Mouse (Mus musculus) limb, embryonic 13.5 days (tissue): ENCODE data around the gene Cdc42ep1. TPM values are rescaled to one million over a fixed set of nuclear protein-coding genes. Genes with fewer than 3 reads are reported as not detected.
"Not testable (repeated sequence)": the region's sequence is repeated elsewhere in the genome, so short reads cannot be mapped to it uniquely, and the experiment has no call there.

Source experiments
- ATAC-seq: fragments of 200-750 bp; cut with Nextera tagmentation; 2 replicates; pipeline ENCODE4 v1.8.0; 2017; ENCODE audit warnings: low read depth, moderate number of reproducible peaks, moderate TSS enrichment; ENCODE audit not compliant: low FRiP score
- H3K27ac ChIP-seq: fragments of 300-500 bp; sonication (generic); 2 replicates; pipeline ENCODE4 v1.5.1; 2015; ENCODE audit warnings: inconsistent platforms, mild to moderate bottlenecking, moderate library complexity
- H3K27me3 ChIP-seq: fragments of 300-500 bp; sonication (generic); 2 replicates; pipeline ENCODE4 v1.6.1; 2015; ENCODE audit warnings: mild to moderate bottlenecking, inconsistent platforms
- H3K36me3 ChIP-seq: fragments of 300-500 bp; sonication (generic); 2 replicates; pipeline ENCODE4 v1.6.1; 2015; ENCODE audit warnings: inconsistent platforms, mild to moderate bottlenecking, moderate library complexity
- H3K4me1 ChIP-seq: fragments of 300-500 bp; sonication (generic); 2 replicates; pipeline ENCODE4 v1.6.1; 2015; ENCODE audit warnings: inconsistent platforms
- H3K4me2 ChIP-seq: fragments of 300-500 bp; sonication (generic); replicated peaks from 2 replicates; pipeline ENCODE4 v1.6.1; 2015; ENCODE audit warnings: inconsistent platforms, mild to moderate bottlenecking, moderate library complexity
- H3K4me3 ChIP-seq: fragments of 300-500 bp; sonication (generic); 2 replicates; pipeline ENCODE4 v1.5.1; 2015; ENCODE audit warnings: moderate library complexity, mild to moderate bottlenecking, inconsistent platforms
- H3K9ac ChIP-seq: fragments of 300-500 bp; sonication (generic); 2 replicates; pipeline ENCODE4 v1.6.1; 2015; ENCODE audit warnings: mild to moderate bottlenecking, inconsistent platforms
- H3K9me3 ChIP-seq: fragments of 300-500 bp; sonication (generic); 2 replicates; pipeline ENCODE4 v1.6.1; 2016; ENCODE audit warnings: inconsistent platforms
- WGBS: fragments of 180-500 bp; shearing (Covaris S2); methylation state at CpG from one replicate; pipeline ENCODE4 v1.1.7; 2015; 5-methylcytosine and 5-hydroxymethylcytosine counted together
- polyA plus RNA-seq: library from polyadenylated mRNA; unstranded; fragments of >200 nt; fragmentation: Nextera tagmentation; extraction: Ambion mirVana; gene quantifications from 2 replicates; pipeline ENCODE4 v1.2.1, GENCODE M21; 2015

The Cdc42ep1 gene
- polyA plus RNA-seq, 1 experiment from 2014 or later: 19.1 TPM

DNA sequence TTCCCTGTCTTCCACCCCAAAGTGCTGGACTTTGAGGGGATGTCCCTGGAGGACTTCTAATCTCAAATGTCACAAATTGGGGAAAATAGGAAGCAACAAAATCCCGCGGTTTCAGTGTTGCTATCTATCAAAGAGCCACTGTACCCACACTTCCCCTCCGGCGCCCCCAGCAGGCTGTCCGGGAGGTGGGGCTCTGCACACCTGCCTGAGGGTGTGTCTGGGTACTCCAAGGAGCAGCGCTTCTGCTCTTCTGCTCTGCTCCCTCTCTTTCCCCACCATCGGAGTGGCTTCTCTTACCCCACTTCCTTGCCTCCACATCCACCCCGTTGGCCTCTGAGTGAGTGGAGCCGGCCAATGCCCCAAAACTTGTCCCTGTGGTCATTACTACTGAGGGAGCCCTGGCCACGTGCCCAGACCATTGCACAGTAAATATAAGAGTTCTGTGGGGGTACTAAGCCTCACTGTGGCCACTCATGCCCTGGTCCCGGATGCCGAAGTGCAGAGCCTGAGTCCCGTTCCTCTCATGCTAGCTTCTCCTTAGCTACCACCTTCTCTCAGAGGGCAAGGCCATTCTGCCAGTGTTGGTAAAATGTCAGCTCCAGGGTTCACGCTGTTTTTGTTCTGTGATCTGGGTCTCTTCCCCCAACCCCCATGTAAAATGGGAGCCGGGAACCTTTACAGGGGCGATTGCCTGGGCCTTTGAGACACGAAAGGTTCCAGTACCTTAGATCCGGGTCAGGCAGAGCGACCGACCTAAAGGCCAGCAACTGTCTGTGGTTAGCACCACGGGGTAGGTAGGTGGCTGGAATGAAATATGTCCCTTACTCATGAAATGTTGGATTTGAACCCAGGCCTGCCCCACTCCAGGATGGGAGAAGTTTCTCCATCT lies 1.4 kb downstream of the Cdc42ep1 start:
- WGBS: 39% methylated on average over 21 of the region's 21 CpGs
- 0 out of 2 replicates have a peak overlapping the region, but pooled peaks have one; percentile 58 for H3K27ac ChIP-seq
- H3K9ac ChIP-seq: 0 out of 2 replicates have a peak overlapping the region, but pooled peaks have one; percentile 35
- H3K4me3 ChIP-seq: peak overlapping the region; percentile 61
- no peaks in the 10 kb centered on the region for H3K9me3 ChIP-seq
- H3K4me2 ChIP-seq: peak overlapping the region; percentile 86
- ATAC-seq: no peak
- peaks cover 7% of the 10 kb centered on the region; the same call in 1 of the 2 replicates for H3K36me3 ChIP-seq
- H3K27me3 ChIP-seq: peaks cover 38% of the 10 kb centered on the region
- H3K4me1 ChIP-seq: peaks cover 63% of the 10 kb centered on the region

DNA sequence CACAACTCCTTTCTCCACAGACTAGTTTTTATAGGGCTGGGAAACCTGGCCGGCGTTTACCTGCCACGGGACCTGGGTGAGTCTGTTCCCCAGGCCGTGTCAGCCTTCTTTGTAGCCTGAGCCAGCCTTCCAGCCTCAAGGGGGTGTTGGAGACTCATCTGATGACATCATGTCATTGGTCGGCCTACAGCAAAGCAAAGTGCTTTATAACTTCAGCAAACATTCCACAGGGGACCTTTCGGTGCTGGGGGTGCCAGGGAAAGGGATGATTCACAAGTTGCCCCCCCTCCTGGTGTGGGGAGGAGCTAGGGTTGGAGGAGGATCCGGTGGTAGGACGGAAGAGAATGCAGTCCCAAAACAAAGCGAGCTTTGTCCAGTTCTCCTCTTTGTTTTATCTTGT lies 2.4 kb downstream of the Cdc42ep1 start:
- 37% methylated on average over 9 of the region's 9 CpGs for WGBS
- Histone ChIP-seq H3K4me3 (0 out of 2 replicates have a peak overlapping the region, but pooled peaks have one; percentile 61), H3K27me3 (peaks cover 38% of the 10 kb centered on the region), H3K4me2 (peak overlapping the region; percentile 86), H3K36me3 (peaks cover 12% of the 10 kb centered on the region; the same call in 1 of the 2 replicates), H3K9ac (no peak overlapping the region), H3K27ac (no peak overlapping the region), H3K4me1 (peaks cover 55% of the 10 kb centered on the region), H3K9me3 (no peaks in the 10 kb centered on the region)
- no peak for ATAC-seq

DNA sequence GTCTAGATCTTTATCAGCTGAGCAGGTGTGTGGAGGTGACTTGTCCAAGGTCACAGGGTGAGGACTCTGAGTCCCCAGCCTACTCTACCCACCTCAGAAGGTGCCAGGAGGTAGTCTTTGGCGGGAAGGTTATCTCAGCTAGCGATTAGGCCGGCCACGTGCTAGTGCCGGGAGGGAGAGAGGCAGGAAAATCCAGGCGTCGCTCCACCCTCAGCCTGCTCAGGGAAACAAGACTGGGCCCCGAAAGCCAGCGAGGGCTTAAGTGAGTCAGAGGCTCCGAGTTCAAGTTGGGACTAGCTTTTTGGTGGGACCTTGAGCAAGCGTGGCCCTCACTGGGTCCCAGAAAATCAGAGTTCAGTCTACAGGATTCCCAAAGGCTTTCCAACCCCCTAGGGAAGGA lies 2.9 kb downstream of the Cdc42ep1 start:
- no peak overlapping the region for H3K4me3 ChIP-seq
- H3K27me3 ChIP-seq: peaks cover 38% of the 10 kb centered on the region
- ATAC-seq: no peak
- no peaks in the 10 kb centered on the region for H3K9me3 ChIP-seq
- no peak overlapping the region; the same call in 1 of the 2 replicates for H3K9ac ChIP-seq
- no peak overlapping the region for H3K27ac ChIP-seq
- WGBS: 73% methylated on average over 11 of the region's 11 CpGs
- peak overlapping the region; percentile 21; the same call in 1 of the 2 replicates for H3K4me2 ChIP-seq
- peaks cover 50% of the 10 kb centered on the region for H3K4me1 ChIP-seq
- peaks cover 12% of the 10 kb centered on the region; the same call in 1 of the 2 replicates for H3K36me3 ChIP-seq

- peaks cover 44% of the 10 kb centered on the region for H3K4me1 ChIP-seq
- no peak overlapping the region for H3K9ac ChIP-seq
- WGBS: 82% methylated on average over 8 of the region's 8 CpGs
- no peak for ATAC-seq
- H3K4me2 ChIP-seq: peak overlapping the region; percentile 21; the same call in 1 of the 2 replicates
- peaks cover 12% of the 10 kb centered on the region; the same call in 1 of the 2 replicates for H3K36me3 ChIP-seq
- H3K27ac ChIP-seq: no peak overlapping the region
- peaks cover 37% of the 10 kb centered on the region for H3K27me3 ChIP-seq
- no peaks in the 10 kb centered on the region for H3K9me3 ChIP-seq
- H3K4me3 ChIP-seq: no peak overlapping the region
Measured at GRCm38 (mm10) chr15:78845867-78846266, 3.4 kb downstream of the Cdc42ep1 start.

DNA sequence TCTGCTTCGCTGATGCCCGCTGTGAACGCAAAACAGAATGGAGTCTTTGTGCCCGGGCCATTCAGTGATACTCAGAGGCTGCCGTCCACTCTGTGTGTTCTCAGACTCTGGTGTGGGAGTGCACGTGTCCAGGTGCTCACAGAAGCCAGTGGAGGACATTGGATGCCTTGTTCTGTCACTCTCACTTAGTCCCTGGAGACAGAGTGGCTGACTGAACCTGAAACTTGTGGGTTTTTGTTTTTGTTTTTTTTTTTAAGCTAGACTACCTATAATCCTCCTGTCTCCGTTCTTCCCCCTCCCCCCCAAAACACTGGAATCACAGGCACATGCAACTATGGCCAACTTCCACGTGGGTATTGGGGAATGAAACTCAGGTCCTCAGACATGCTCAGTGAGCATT lies 3.9 kb downstream of the Cdc42ep1 start:
- 78% methylated on average over 8 of the region's 8 CpGs for WGBS
- Histone ChIP-seq H3K4me3 (no peak overlapping the region), H3K36me3 (peaks cover 12% of the 10 kb centered on the region; the same call in 1 of the 2 replicates), H3K27me3 (peaks cover 36% of the 10 kb centered on the region), H3K4me2 (no peak overlapping the region), H3K9me3 (no peaks in the 10 kb centered on the region), H3K4me1 (peaks cover 40% of the 10 kb centered on the region), H3K27ac (no peak overlapping the region), H3K9ac (no peak overlapping the region)
- no peak for ATAC-seq

DNA sequence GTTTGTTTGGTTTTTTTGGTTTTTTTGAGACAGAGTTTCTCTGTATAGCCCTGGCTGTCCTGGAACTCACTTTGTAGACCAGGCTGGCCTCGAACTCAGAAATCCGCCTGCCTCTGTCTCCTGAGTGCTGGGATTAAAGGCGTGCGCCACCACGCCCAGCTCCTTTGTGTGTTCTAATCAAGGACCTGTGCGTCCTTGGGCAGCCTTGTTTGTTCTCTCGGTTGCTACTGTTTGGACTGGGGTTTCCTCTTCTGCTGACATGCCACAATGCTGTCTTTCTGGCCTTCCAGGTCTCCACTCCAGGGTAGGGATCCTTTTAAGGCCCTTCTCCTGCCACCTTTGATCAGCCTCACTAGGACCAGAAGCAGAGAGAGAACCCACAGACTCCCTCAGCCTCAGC lies 4.4 kb downstream of the Cdc42ep1 start:
- 88% methylated on average over 7 of the region's 7 CpGs for WGBS
- Histone ChIP-seq H3K27me3 (peaks cover 33% of the 10 kb centered on the region), H3K36me3 (peaks cover 12% of the 10 kb centered on the region; the same call in 1 of the 2 replicates), H3K4me1 (peaks cover 35% of the 10 kb centered on the region)
- not testable (repeated sequence) for H3K4me3 ChIP-seq, ATAC-seq, H3K9me3 ChIP-seq, H3K4me2 ChIP-seq, H3K27ac ChIP-seq, H3K9ac ChIP-seq

DNA sequence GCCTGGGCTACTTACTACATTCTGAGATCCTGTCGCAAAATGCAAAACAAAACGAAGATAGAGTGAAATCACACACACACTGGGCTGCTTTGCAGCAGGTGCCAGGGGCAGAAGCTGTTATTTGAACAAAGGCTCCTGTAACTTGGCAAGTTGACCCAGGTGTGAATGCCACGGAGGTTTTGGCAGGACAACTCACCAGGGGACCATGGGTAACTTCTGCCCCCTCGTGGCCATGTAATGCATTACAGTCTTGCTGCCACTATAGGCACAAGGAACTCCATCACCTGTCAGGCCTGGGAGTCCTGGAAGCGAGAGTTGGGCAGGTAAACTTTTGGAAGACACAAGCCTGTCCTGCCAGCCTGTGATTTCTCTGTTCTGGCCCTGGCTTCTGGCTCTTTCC lies 6.0 kb downstream of the Cdc42ep1 start:
- no peak overlapping the region for H3K4me2 ChIP-seq
- peaks cover 12% of the 10 kb centered on the region; the same call in 1 of the 2 replicates for H3K36me3 ChIP-seq
- no peak for ATAC-seq
- H3K4me3 ChIP-seq: no peak overlapping the region
- H3K27me3 ChIP-seq: peaks cover 20% of the 10 kb centered on the region
- H3K9ac ChIP-seq: no peak overlapping the region
- no peak overlapping the region for H3K27ac ChIP-seq
- no peaks in the 10 kb centered on the region for H3K9me3 ChIP-seq
- WGBS: 25% methylated on average over 5 of the region's 5 CpGs
- H3K4me1 ChIP-seq: peaks cover 22% of the 10 kb centered on the region

DNA sequence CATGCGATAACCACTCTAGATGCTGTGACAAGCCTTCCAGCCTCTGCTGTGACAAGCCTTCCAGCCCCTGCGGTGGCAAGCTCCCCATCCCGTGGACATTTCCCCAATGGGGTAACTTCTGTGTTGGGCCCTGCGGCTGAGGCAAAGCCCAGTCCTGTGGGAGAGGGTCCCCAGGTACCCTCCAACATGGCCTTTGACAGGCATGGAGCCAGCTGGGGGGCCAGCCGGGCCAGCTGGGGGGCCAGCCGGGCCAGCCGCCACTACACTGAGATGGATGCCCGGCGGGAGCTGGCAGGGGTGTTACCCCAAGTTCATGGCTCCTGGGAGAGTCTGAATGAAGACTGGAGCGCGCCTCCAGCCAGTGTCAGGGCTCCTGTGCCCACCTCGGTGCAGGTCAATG lies 7.1 kb downstream of the Cdc42ep1 start:
- H3K9me3 ChIP-seq: no peaks in the 10 kb centered on the region
- H3K27me3 ChIP-seq: peaks cover 10% of the 10 kb centered on the region
- no peak overlapping the region for H3K27ac ChIP-seq
- no peak for ATAC-seq
- peaks cover 12% of the 10 kb centered on the region; the same call in 1 of the 2 replicates for H3K36me3 ChIP-seq
- no peak overlapping the region for H3K9ac ChIP-seq
- 84% methylated on average over 12 of the region's 12 CpGs for WGBS
- no peak overlapping the region for H3K4me2 ChIP-seq
- H3K4me1 ChIP-seq: peaks cover 13% of the 10 kb centered on the region
- no peak overlapping the region for H3K4me3 ChIP-seq

DNA sequence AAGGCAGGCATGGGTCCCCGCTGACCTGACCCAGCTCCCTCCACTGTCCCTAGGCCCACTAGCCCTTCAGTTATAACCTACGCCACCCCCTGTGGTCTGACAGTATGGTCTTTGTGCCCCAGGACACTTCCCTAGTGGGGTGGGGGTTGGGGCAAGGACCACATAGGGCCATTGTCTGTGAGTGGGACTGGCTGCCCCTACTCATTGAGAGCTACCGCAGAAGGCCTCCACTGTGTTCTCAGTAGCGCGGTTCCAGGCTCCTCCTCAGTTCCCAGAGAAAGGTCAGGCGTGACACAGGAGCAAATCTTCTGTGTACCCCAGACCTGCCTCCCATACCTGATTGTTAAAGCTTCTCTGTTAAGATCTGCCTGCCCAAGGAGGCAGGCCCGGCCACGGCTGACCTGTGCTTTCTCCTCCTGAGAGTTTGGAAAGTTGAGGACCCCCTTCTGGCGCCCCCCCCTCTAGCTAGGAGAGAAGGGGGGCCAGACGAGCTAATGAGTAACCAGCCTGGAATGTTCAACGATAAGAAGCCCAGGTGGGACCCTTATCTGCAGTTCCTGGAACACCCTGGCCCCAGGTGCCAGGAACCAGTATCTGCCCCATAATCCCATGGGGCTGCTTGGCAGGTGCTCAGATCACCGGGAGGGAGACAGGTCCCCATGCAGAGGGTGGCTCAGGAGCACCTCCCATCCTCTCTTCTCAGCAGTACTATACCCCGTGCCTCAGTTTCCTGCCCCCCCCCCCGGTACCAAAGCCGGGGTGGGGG lies 7.8 kb downstream of the Cdc42ep1 start:
- no peak overlapping the region for H3K4me2 ChIP-seq
- ATAC-seq: no peak
- WGBS: 74% methylated on average over 15 of the region's 15 CpGs

GRCm38 (mm10) chr15:78850944-78851343 lies 8.5 kb downstream of the Cdc42ep1 start:
- Histone ChIP-seq H3K4me1 (no peaks in the 10 kb centered on the region; the same call in 1 of the 2 replicates), H3K27ac (no peak overlapping the region), H3K4me2 (no peak overlapping the region), H3K36me3 (peaks cover 12% of the 10 kb centered on the region; the same call in 1 of the 2 replicates), H3K27me3 (peaks cover 6% of the 10 kb centered on the region), H3K9me3 (no peaks in the 10 kb centered on the region), H3K4me3 (no peak overlapping the region), H3K9ac (no peak overlapping the region)
- WGBS: 64% methylated on average over 6 of the region's 6 CpGs
- ATAC-seq: no peak

More for the DNA sequence above, 7.8 kb downstream of the Cdc42ep1 start:
- Histone ChIP-seq H3K4me3 (no peak overlapping the region), H3K27ac (no peak overlapping the region), H3K36me3 (peaks cover 12% of the 10 kb centered on the region; the same call in 1 of the 2 replicates), H3K27me3 (peaks cover 6% of the 10 kb centered on the region), H3K9me3 (no peaks in the 10 kb centered on the region), H3K9ac (no peak overlapping the region), H3K4me1 (peaks cover 7% of the 10 kb centered on the region; the same call in 1 of the 2 replicates)

DNA sequence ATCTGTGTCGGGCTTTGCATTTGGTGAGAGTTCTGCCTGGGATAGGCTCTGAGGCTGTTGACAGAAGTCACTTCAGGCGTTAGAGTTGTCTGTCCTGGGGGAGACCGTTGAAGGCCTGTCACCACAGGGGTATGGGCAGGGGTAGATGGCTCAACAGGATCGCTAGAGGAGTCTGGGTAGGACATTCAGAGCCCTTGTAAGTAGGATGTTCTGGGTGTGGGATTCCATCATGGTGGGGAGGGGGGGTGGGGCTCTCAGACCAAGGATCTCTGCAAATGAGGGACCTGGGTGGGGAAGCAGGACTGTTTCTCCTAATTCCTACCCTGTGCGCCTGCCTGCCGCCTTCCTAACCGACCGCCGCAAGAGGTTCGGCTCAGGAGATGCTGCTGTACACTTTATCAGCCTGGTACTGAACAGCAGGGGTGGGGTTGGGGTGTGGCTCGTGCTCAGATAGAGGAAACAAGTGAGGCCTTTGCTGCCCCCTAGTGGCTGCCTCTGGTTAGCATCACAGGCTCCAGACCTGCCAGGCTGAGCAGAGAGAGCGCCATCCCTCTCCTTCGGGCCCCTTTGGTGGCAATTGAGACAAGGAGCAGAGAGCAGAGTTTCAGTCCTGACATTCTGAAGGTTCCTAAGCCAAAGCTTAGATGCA lies 9.2 kb downstream of the Cdc42ep1 start:
- WGBS: 13% methylated on average over 13 of the region's 13 CpGs
- peak; percentile 82 for ATAC-seq
- Histone ChIP-seq H3K9ac (no peak overlapping the region), H3K9me3 (no peaks in the 10 kb centered on the region), H3K36me3 (peaks cover 12% of the 10 kb centered on the region; the same call in 1 of the 2 replicates), H3K4me1 (no peaks in the 10 kb centered on the region), H3K27me3 (peaks cover 6% of the 10 kb centered on the region), H3K27ac (no peak overlapping the region), H3K4me2 (0 out of 2 replicates have a peak overlapping the region, but pooled peaks have one; percentile 11), H3K4me3 (no peak overlapping the region)
